Mouse (Mus musculus) midbrain, embryonic 16.5 days (tissue): ENCODE measurements at regions not wholly inside any gene's neighbourhood (a gene's known extent, or its start where the extent isn't known, plus 50 kb on each side); places are given as distances from the start of the nearest gene placed in this dataset.
"Not testable (repeated sequence)": the region's sequence is repeated elsewhere in the genome, so short reads cannot be mapped to it uniquely, and the experiment has no call there.

ENCODE experiments used
- ATAC-seq: fragments of 200-750 bp; cut with Nextera tagmentation; 2 replicates; pipeline ENCODE4 v1.8.0; 2017; ENCODE audit warnings: moderate TSS enrichment
- H3K27ac ChIP-seq: fragments of 300-500 bp; sonication (generic); 2 replicates; pipeline ENCODE4 v1.5.1; 2014; ENCODE audit warnings: mild to moderate bottlenecking, low read length, mixed read lengths
- H3K27me3 ChIP-seq: fragments of 300-500 bp; sonication (generic); 2 replicates; pipeline ENCODE4 v1.6.1; 2014; ENCODE audit warnings: low read depth, low read length, mixed read lengths; ENCODE audit not compliant: control insufficient read depth, insufficient read depth
- H3K36me3 ChIP-seq: fragments of 300-500 bp; sonication (generic); 2 replicates; pipeline ENCODE4 v1.6.1; 2014; ENCODE audit warnings: mild to moderate bottlenecking, low read length, moderate library complexity, mixed read lengths; ENCODE audit not compliant: control insufficient read depth, insufficient read depth
- H3K4me1 ChIP-seq: fragments of 300-500 bp; sonication (generic); 2 replicates; pipeline ENCODE4 v1.6.1; 2014; ENCODE audit warnings: mild to moderate bottlenecking, low read length, mixed read lengths; ENCODE audit not compliant: control insufficient read depth, insufficient read depth
- H3K4me2 ChIP-seq: fragments of 300-500 bp; sonication (generic); 2 replicates; pipeline ENCODE4 v1.6.1; 2014; ENCODE audit warnings: mild to moderate bottlenecking, low read length, mixed read lengths
- H3K4me3 ChIP-seq: fragments of 300-500 bp; sonication (generic); 2 replicates; pipeline ENCODE4 v1.5.1; 2014; ENCODE audit warnings: low read depth, mild to moderate bottlenecking, low read length, moderate library complexity, mixed read lengths
- H3K9ac ChIP-seq: fragments of 300-500 bp; sonication (generic); 2 replicates; pipeline ENCODE4 v1.6.1; 2014; ENCODE audit warnings: low read depth, low read length, mixed read lengths
- H3K9me3 ChIP-seq: fragments of 300-500 bp; sonication (generic); replicated peaks from 2 replicates; pipeline ENCODE4 v1.6.1; 2014; ENCODE audit warnings: mild to moderate bottlenecking, low read length, mixed read lengths; ENCODE audit not compliant: control insufficient read depth, poor library complexity, severe bottlenecking
- WGBS: fragments of 180-500 bp; shearing (Covaris S2); extraction: QIAGEN DNeasy Blood & Tissue Kit; methylation state at CpG from one replicate; pipeline ENCODE4 v1.1.7; 2014; 5-methylcytosine and 5-hydroxymethylcytosine counted together

- no peaks in the 10 kb centered on the region for H3K27me3 ChIP-seq
- no peaks in the 10 kb centered on the region for H3K36me3 ChIP-seq
- WGBS = 93% methylated on average over 1 of the region's 1 CpGs
- no peaks in the 10 kb centered on the region for H3K9me3 ChIP-seq
- no peak overlapping the region for H3K27ac ChIP-seq
- 0 out of 2 replicates have a peak, but pooled peaks have one; percentile 48 for ATAC-seq
- H3K9ac ChIP-seq = no peak overlapping the region
- no peak overlapping the region for H3K4me3 ChIP-seq
- H3K4me1 ChIP-seq = no peaks in the 10 kb centered on the region; the same call in 1 of the 2 replicates
- H3K4me2 ChIP-seq = no peak overlapping the region
These were observed 517.0 kb upstream of the Brinp1 start for GRCm38 (mm10) chr4:69471200-69471599.

GRCm38 (mm10) chr4:69459990-69460389, 505.8 kb upstream of the Brinp1 start:
- no peaks in the 10 kb centered on the region for H3K9me3 ChIP-seq
- H3K4me2 ChIP-seq = no peak overlapping the region
- H3K27ac ChIP-seq = no peak overlapping the region
- H3K9ac ChIP-seq = no peak overlapping the region
- H3K4me1 ChIP-seq = no peaks in the 10 kb centered on the region
- H3K4me3 ChIP-seq = no peak overlapping the region
- ATAC-seq = no peak
- H3K27me3 ChIP-seq = no peaks in the 10 kb centered on the region
- H3K36me3 ChIP-seq = no peaks in the 10 kb centered on the region

- H3K27me3 ChIP-seq = no peaks in the 10 kb centered on the region
- ATAC-seq = no peak
- WGBS = 76% methylated on average over 4 of the region's 4 CpGs
These were observed 502.2 kb upstream of the Brinp1 start for GRCm38 (mm10) chr4:69456420-69456819.

DNA sequence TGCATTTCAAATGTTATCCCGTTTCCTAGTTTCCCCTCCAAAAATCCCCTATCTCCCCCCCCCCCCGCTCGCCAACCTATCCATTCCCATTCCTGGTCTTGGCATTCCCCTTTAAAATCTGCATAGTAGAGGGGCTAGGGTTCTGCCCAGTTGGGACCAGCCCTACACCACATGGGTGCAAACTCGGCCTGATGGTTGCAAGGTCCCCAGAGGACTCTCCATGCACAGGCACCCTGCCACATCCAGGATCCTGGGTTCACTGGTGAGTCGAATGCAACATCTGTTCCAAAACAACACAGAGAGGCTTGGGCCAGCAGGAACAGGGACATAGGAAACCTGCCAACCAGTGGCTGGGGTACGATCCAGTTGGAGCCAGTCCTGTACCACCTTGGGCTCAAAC, 492.0 kb upstream of the Brinp1 start:
- H3K27ac ChIP-seq = no peak overlapping the region
- H3K9me3 ChIP-seq = no peaks in the 10 kb centered on the region
- no peak for ATAC-seq
- H3K36me3 ChIP-seq = no peaks in the 10 kb centered on the region
- no peak overlapping the region for H3K4me2 ChIP-seq
- WGBS = 82% methylated on average over 6 of the region's 6 CpGs
- H3K9ac ChIP-seq = no peak overlapping the region
- H3K4me1 ChIP-seq = no peaks in the 10 kb centered on the region
- H3K27me3 ChIP-seq = no peaks in the 10 kb centered on the region
- H3K4me3 ChIP-seq = no peak overlapping the region

More at GRCm38 (mm10) chr4:69456420-69456819, 502.2 kb upstream of the Brinp1 start:
- no peak overlapping the region for H3K9ac ChIP-seq
- H3K4me1 ChIP-seq = no peaks in the 10 kb centered on the region
- no peak overlapping the region for H3K4me2 ChIP-seq
- H3K36me3 ChIP-seq = no peaks in the 10 kb centered on the region
- H3K9me3 ChIP-seq = no peaks in the 10 kb centered on the region
- no peak overlapping the region for H3K4me3 ChIP-seq
- H3K27ac ChIP-seq = no peak overlapping the region

- Histone ChIP-seq H3K4me2 (no peak overlapping the region), H3K9me3 (no peaks in the 10 kb centered on the region), H3K4me3 (no peak overlapping the region), H3K36me3 (no peaks in the 10 kb centered on the region), H3K27me3 (no peaks in the 10 kb centered on the region), H3K9ac (no peak overlapping the region), H3K4me1 (no peaks in the 10 kb centered on the region), H3K27ac (no peak overlapping the region)
- ATAC-seq = no peak
- WGBS = 85% methylated on average over 2 of the region's 2 CpGs
These were observed 489.8 kb upstream of the Brinp1 start for GRCm38 (mm10) chr4:69443956-69444355.

DNA sequence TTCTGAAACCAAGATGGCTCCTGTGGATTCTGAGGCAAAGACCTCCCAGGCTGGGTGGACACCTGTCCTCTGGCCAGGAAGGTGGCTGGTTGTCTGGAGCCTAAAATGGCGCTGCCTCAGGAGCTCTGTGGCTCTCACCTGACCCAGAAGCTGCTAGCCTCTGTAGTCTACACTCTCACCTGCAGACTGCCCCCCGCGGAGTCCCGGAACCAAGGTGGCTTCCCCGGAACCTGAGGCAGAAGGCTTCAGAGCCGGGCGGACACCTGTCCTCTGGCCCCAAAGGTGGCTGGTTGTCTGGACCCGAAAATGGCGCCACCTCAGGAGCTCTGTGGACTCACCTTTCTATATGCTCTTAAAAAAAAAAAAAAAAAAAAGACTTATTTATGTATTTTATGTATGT, 481.2 kb upstream of the Brinp1 start:
- no peak overlapping the region for H3K9ac ChIP-seq
- no peak overlapping the region for H3K4me3 ChIP-seq
- no peaks in the 10 kb centered on the region for H3K27me3 ChIP-seq
- H3K4me1 ChIP-seq = no peaks in the 10 kb centered on the region
- WGBS = 96% methylated on average over 9 of the region's 9 CpGs
- no peak overlapping the region for H3K4me2 ChIP-seq
- H3K36me3 ChIP-seq = no peaks in the 10 kb centered on the region
- no peak for ATAC-seq
- H3K9me3 ChIP-seq = no peaks in the 10 kb centered on the region
- H3K27ac ChIP-seq = no peak overlapping the region

GRCm38 (mm10) chr4:69410411-69410810, 456.2 kb upstream of the Brinp1 start:
- H3K27me3 ChIP-seq, ATAC-seq, H3K4me3 ChIP-seq, H3K9me3 ChIP-seq, H3K4me2 ChIP-seq, H3K36me3 ChIP-seq, H3K4me1 ChIP-seq, H3K9ac ChIP-seq, H3K27ac ChIP-seq: not testable (repeated sequence)
- 95% methylated on average over 23 of the region's 23 CpGs for whole genome bisulfite sequencing

DNA sequence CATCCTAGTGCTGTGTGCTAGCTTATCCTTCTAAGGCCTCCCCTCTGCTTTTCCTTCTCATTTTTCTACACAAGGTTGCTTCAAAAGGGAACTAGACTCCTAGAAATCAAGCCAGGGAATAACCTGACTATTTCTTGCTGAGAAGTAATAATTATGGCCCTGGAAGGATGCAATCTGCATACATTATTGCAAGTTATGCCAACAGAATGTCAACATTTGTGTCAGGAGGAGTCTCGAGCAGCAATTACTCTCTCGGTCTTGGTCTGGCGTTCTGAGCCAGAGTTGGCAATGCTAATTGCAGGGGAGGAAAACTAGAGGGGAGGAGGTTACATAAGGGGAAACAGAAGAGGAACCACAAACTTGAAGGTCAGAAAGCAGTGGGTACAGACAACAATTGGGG, 441.3 kb upstream of the Brinp1 start:
- no peaks in the 10 kb centered on the region for H3K4me1 ChIP-seq
- no peak overlapping the region for H3K4me2 ChIP-seq
- 75% methylated on average over 3 of the region's 3 CpGs for WGBS
- H3K27ac ChIP-seq = no peak overlapping the region
- no peaks in the 10 kb centered on the region for H3K27me3 ChIP-seq
- no peak overlapping the region for H3K9ac ChIP-seq
- H3K9me3 ChIP-seq = no peaks in the 10 kb centered on the region
- H3K36me3 ChIP-seq = no peaks in the 10 kb centered on the region
- no peak overlapping the region for H3K4me3 ChIP-seq
- no peak for ATAC-seq

DNA sequence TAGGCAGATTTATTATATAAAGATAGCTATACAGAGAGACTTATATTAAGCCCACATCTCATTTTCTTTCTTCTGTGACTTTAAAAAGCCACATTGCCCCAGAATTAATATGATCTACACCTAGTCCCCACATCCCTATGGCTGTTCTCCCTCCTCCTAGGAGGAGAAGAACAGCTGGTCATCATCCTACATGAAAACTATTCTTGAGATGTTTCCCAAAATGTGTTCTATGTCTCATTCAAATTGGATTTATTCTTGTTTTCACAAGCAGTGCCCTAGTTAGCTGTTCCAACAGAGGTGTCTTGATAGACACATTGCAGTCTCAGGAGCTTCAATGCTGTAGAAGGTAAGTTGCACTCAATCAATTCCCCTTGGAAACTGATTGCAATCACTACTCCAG, 429.1 kb upstream of the Brinp1 start:
- no peak overlapping the region for H3K4me3 ChIP-seq
- H3K36me3 ChIP-seq = no peaks in the 10 kb centered on the region
- no peak overlapping the region for H3K4me2 ChIP-seq
- no peak overlapping the region for H3K27ac ChIP-seq
- H3K4me1 ChIP-seq = no peaks in the 10 kb centered on the region
- H3K9me3 ChIP-seq = no peaks in the 10 kb centered on the region
- no peak overlapping the region for H3K9ac ChIP-seq
- no peak for ATAC-seq
- H3K27me3 ChIP-seq = no peaks in the 10 kb centered on the region

- no peak for ATAC-seq
- H3K36me3 ChIP-seq = no peaks in the 10 kb centered on the region
- no peak overlapping the region for H3K27ac ChIP-seq
- no peak overlapping the region for H3K9ac ChIP-seq
- no peak overlapping the region for H3K4me3 ChIP-seq
- 88% methylated on average over 5 of the region's 5 CpGs for WGBS
- no peak overlapping the region for H3K4me2 ChIP-seq
- H3K27me3 ChIP-seq = no peaks in the 10 kb centered on the region
- H3K4me1 ChIP-seq = no peaks in the 10 kb centered on the region
- no peaks in the 10 kb centered on the region for H3K9me3 ChIP-seq
These were observed 392.8 kb upstream of the Brinp1 start for GRCm38 (mm10) chr4:69346979-69347465.
